Comparison of ENCODE assay signal across 12 mouse cellular contexts in genomic region chr6:54082576-54082975, GRCm38 (mm10). TPM values are rescaled to one million over a fixed set of nuclear protein-coding genes. Genes with fewer than 3 reads are reported as not detected.
DNase-seq lines count a peak whose midpoint lies in the region; ATAC-seq and TF ChIP-seq lines count a peak whose summit lies in the region.
"Had no signal": no experiment of that assay in that cellular context is flagged by ENCODE, and none has a peak within 500 bp of the region (broad histone marks: within the 10 kb centered on the region; RNA-seq: fewer than 3 reads in every experiment).

No protein-coding gene starts in this region.

- no peaks in the 10 kb centered on the region for H3K36me3 ChIP-seq in liver, postnatal 0 days (replicated peaks; ENCODE audit: insufficient read depth, low read length)
- H3K36me3 ChIP-seq in liver, embryonic 11.5 days (ENCODE audit: control insufficient read depth, insufficient read depth, low read length), result no peaks in the 10 kb centered on the region
- no peaks in the 10 kb centered on the region for H3K36me3 ChIP-seq in hindbrain, embryonic 12.5 days
- H3K36me3 ChIP-seq in forebrain, embryonic 12.5 days (replicated peaks), result no peaks in the 10 kb centered on the region
- H3K36me3 ChIP-seq: limb, embryonic 13.5 days had no signal

- WGBS in liver, postnatal 0 days (ENCODE audit: insufficient replicate concordance), result 41% methylated on average over 2 of the region's 2 CpGs
- WGBS in liver, embryonic 11.5 days, result 63% methylated on average over 2 of the region's 2 CpGs
- WGBS in hindbrain, embryonic 12.5 days, result 69% methylated on average over 2 of the region's 2 CpGs
- 81% methylated on average over 2 of the region's 2 CpGs for WGBS in forebrain, embryonic 12.5 days

- no peaks in the 10 kb centered on the region for H3K9me3 ChIP-seq in liver, postnatal 0 days (ENCODE audit: low read length)
- no peaks in the 10 kb centered on the region for H3K9me3 ChIP-seq in liver, embryonic 11.5 days (ENCODE audit: control insufficient read depth, low read length)
- H3K9me3 ChIP-seq in hindbrain, embryonic 12.5 days (replicated peaks), result no peaks in the 10 kb centered on the region
- no peaks in the 10 kb centered on the region for H3K9me3 ChIP-seq in forebrain, embryonic 12.5 days
- H3K9me3 ChIP-seq: limb, embryonic 13.5 days had no signal

- H3K4me1 ChIP-seq in liver, postnatal 0 days (ENCODE audit: insufficient read depth), result peaks cover 7% of the 10 kb centered on the region
- H3K4me1 ChIP-seq in liver, embryonic 11.5 days (replicated peaks; ENCODE audit: control insufficient read depth, insufficient read depth, low read length), result 0 out of 2 replicates have a peak, but pooled peaks cover 3% of the 10 kb centered on the region
- no peaks in the 10 kb centered on the region for H3K4me1 ChIP-seq in hindbrain, embryonic 12.5 days
- H3K4me1 ChIP-seq in forebrain, embryonic 12.5 days, result no peaks in the 10 kb centered on the region
- H3K4me1 ChIP-seq: limb, embryonic 13.5 days had no signal

- intact Hi-C loops in heart, postnatal 25 days (cut with DNase I), result no loop called here
- intact Hi-C loops in heart, postnatal 14 days (cut with DNase I), result no loop called here

- H3K9ac ChIP-seq in liver, postnatal 0 days (replicated peaks), result no peak overlapping the region
- no peak overlapping the region for H3K9ac ChIP-seq in liver, embryonic 11.5 days (ENCODE audit: low read depth, low read length)
- H3K9ac ChIP-seq in hindbrain, embryonic 12.5 days, result no peak overlapping the region
- no peak overlapping the region for H3K9ac ChIP-seq in forebrain, embryonic 12.5 days
- H3K9ac ChIP-seq: hindbrain, embryonic 14.5 days; limb, embryonic 13.5 days had no signal

- ATAC-seq in liver, postnatal 0 days, result peak; percentile 72
- ATAC-seq in liver, embryonic 11.5 days (replicated peaks; ENCODE audit: low FRiP score), result no peak
- peak; percentile 90 for ATAC-seq in monocyte, adult 5-6 weeks (replicated peaks; ENCODE audit: insufficient number of reproducible peaks, low FRiP score, low TSS enrichment, poor library complexity, severe bottlenecking)
- ATAC-seq in hindbrain, embryonic 12.5 days (ENCODE audit: low FRiP score), result no peak
- no peak for ATAC-seq in forebrain, embryonic 12.5 days (ENCODE audit: low FRiP score)

- no peak for TF ChIP-seq EP300 in liver, postnatal 0 days (IDR thresholded peaks at IDR 0.05; ENCODE audit: low read depth)

- TF ChIP-seq CTCF in liver, postnatal 0 days (IDR thresholded peaks at IDR 0.05; ENCODE audit: low read depth), result no peak

- H3K27ac ChIP-seq in liver, postnatal 0 days (ENCODE audit: low read depth), result peak overlapping the region; percentile 48; the same call in 1 of the 2 replicates
- H3K27ac ChIP-seq in liver, embryonic 11.5 days (ENCODE audit: low read depth, low read length), result no peak overlapping the region
- no peak overlapping the region for H3K27ac ChIP-seq in hindbrain, embryonic 12.5 days
- H3K27ac ChIP-seq in forebrain, embryonic 12.5 days, result no peak overlapping the region
- H3K27ac ChIP-seq: hindbrain, embryonic 14.5 days; limb, embryonic 13.5 days had no signal

- H3K4me2 ChIP-seq in liver, postnatal 0 days (ENCODE audit: low read depth, low read length), result no peak overlapping the region
- H3K4me2 ChIP-seq in liver, embryonic 11.5 days, result no peak overlapping the region
- no peak overlapping the region for H3K4me2 ChIP-seq in hindbrain, embryonic 12.5 days (replicated peaks)
- no peak overlapping the region for H3K4me2 ChIP-seq in forebrain, embryonic 12.5 days
- H3K4me2 ChIP-seq: hindbrain, embryonic 14.5 days; limb, embryonic 13.5 days had no signal

- no peak overlapping the region for H3K4me3 ChIP-seq in liver, postnatal 0 days (ENCODE audit: low read depth, low read length)
- H3K4me3 ChIP-seq in liver, embryonic 11.5 days (ENCODE audit: low read depth, low read length), result no peak overlapping the region
- H3K4me3 ChIP-seq in hindbrain, embryonic 12.5 days, result no peak overlapping the region
- H3K4me3 ChIP-seq in forebrain, embryonic 12.5 days (replicated peaks), result no peak overlapping the region
- H3K4me3 ChIP-seq: limb, embryonic 13.5 days had no signal

- peak; percentile 44 to 78 for DNase-seq in heart, adult 18-20 months
- DNase-seq in heart, postnatal 25 days (ENCODE audit: low spot score), result no peak
- DNase-seq in liver, postnatal 0 days, result peak; percentile 29
- no peak for DNase-seq in liver, embryonic 11.5 days (ENCODE audit: low spot score)
- DNase-seq in heart, postnatal 14 days, result peak; percentile 20 to 25
- DNase-seq: cerebellum, postnatal 36 days; thymus, postnatal 4 days had no signal

- no peaks in the 10 kb centered on the region for H3K27me3 ChIP-seq in liver, postnatal 0 days (ENCODE audit: insufficient read depth, low read length)
- H3K27me3 ChIP-seq in liver, embryonic 11.5 days (replicated peaks; ENCODE audit: control insufficient read depth, insufficient read depth, low read length), result no peaks in the 10 kb centered on the region
- H3K27me3 ChIP-seq in hindbrain, embryonic 12.5 days, result no peaks in the 10 kb centered on the region
- no peaks in the 10 kb centered on the region for H3K27me3 ChIP-seq in forebrain, embryonic 12.5 days
- H3K27me3 ChIP-seq: limb, embryonic 13.5 days had no signal

RNA-seq across cellular contexts. Expression of gene Chn2, which starts 43.2 kb away (rescaled TPM):
- total RNA-seq in heart, adult 18-20 months (2021), result 1 to 10 TPM; 2.7 to 3.3 TPM
- 1 to 10 TPM; 3.0 to 4.3 TPM for total RNA-seq in heart, postnatal 25 days (2021)
- polyA plus RNA-seq in liver, postnatal 0 days (2015; fragmentation: Nextera tagmentation; extraction: Ambion mirVana), result 10.8 and 12.4 TPM in 2 replicates
- polyA plus RNA-seq in liver, embryonic 11.5 days (2014; fragmentation: Nextera tagmentation; extraction: Ambion mirVana), result 5.5 and 6.6 TPM in 2 replicates
- 1 to 10 TPM; 3.7 to 4.3 TPM for total RNA-seq in heart, postnatal 14 days (2021)
- 21.5 to 41.1 TPM (median 21.7 TPM) in 3 replicates for total RNA-seq in monocyte, adult 5-6 weeks (2017)
- 20.3 and 24.0 TPM in 2 replicates for polyA plus RNA-seq in hindbrain, embryonic 12.5 days (2016; fragmentation: Nextera tagmentation; extraction: Ambion mirVana)
- 29.8 and 30.2 TPM in 2 replicates for polyA plus RNA-seq in forebrain, embryonic 12.5 days (2016; fragmentation: Nextera tagmentation; extraction: Ambion mirVana)

Comparison
In these comparisons a context has a peak if more than half of its experiments do, and no peak if none do; other contexts are left out.
1. DNase-seq: peak in heart, adult 18-20 months (2 of 2), liver, postnatal 0 days (single experiment) and heart, postnatal 14 days (2 of 2); none in heart, postnatal 25 days (single experiment) and liver, embryonic 11.5 days (single experiment).
2. ATAC-seq: peak in liver, postnatal 0 days (single experiment) and monocyte, adult 5-6 weeks (single experiment); none in liver, embryonic 11.5 days (single experiment), hindbrain, embryonic 12.5 days (single experiment) and forebrain, embryonic 12.5 days (single experiment).